Mouse (Mus musculus) heart, postnatal 0 days (tissue): ENCODE results near the gene Zscan21.

Source experiments
- CTCF ChIP-seq: IDR thresholded peaks from 2 replicates; pipeline ENCODE4 v1.5.1; 2016; ENCODE audit warnings: antibody characterized with exemption, control low read depth, low read depth
- EP300 ChIP-seq: IDR thresholded peaks from 2 replicates; pipeline ENCODE4 v1.6.1; 2016; ENCODE audit warnings: antibody characterized with exemption, low read depth

GRCm38 (mm10) chr5:138117199-138118015 is 704 bp downstream of the Zscan21 start:
- no peak for TF ChIP-seq CTCF
- no peak; the same call in 1 of the 2 replicates for TF ChIP-seq EP300
